Mouse (Mus musculus) kidney, adult 9 months (tissue): Measurements from ENCODE around the gene Ndufa12.

ENCODE experiments used
- DNase-seq: peaks from one replicate; pipeline ENCODE4 v3.0.0; 2022

Ndufa12 gene

DNA sequence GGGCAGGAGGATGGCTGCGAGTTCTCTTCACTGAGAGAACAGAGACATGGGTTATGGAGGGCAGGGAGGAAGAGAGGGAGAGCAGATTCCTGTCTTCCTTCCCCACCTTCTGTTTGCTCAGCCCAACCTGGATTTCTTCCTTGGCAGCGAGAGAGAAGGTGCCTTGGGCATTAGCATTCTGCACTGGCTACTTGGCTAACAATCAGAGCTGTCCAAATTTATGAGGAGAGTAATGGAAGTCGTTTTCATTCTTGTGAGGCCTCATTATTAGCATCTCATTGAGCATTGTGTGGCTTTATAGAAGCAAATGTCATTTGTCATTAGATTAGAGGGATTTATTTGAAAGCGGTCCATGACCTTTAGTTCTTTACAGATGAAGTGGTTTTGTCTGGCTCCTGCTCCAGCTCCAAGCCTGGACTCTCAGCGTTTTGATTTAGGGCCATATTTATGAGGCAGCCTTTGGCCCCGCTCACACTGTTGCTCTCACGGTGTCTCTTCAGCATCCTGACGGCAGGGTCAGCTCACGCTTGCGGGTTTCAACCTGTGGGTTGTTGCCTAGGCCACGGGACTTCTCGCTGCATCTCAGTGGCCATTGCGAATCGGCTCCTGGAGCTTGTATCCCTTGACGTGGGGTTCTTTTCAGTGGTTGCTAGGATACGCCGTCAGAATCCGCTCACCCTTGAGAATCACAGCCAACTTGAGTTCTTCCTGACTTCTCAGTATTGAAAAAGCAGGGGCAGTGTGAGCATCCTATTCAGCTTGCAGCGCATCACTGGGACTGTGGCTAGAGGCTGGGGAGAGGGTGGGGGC lies 31.9 kb downstream of the Ndufa12 start:
- no peak for DNase-seq

DNA sequence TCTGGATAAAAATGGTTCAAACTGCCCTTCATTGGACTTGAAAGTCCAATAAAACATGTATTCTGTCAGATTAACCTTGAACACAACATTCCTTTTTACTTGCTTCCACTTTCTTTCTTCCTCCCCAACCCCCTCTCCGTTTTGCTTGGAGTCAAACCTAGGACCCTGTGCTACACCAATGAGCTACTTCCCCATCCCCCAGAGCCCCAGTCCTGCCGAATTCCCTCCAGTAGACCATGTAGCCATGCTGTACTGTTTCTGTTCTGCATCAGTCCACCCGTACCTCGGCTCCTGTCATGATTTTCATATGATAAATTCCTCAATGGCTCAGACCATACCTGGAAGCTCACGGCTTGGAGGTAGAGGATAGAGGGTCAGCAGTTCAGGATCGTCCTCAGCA lies 32.5 kb downstream of the Ndufa12 start:
- DNase-seq, result no peak

DNA sequence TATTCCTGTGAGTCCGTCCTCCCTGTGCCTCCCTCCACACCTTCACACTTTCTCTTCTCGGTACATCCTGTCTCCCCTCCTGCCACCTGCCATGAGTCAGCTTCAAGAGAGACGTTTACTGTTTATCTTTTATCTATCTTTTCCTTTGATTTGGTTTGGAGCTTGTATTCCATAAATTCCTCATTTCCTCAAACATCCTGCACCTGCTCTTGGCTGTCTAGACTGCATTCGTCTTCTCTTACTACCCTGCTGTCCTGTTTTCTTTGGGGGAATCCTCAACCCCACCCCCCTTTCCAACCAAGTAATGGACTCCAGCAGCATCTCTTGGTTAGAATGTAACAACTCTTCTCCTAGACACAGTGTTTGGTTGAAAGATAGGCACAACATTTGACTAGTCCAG lies 36.7 kb downstream of the Ndufa12 start:
- DNase-seq, result no peak

DNA sequence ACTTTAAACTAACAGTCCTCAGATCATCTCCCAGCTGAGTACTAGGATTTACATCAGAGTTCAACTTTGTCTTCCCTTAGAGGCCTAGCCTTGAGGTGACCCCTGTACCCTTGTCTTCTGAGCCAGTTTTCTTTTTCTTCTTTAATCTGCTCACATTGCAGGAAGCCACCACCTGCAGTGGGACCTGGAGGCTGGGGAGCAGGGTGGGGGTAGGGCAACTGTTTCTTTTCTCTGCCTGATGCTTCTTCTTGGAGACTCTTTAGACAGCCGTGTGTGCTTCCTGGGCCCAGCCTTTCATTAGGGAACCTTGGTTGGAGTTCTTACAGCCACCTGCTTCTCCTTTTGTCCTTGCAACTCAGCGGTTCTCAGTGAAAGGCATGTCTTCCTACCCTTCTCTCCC lies 42.8 kb downstream of the Ndufa12 start:
- DNase-seq, result no peak

DNA sequence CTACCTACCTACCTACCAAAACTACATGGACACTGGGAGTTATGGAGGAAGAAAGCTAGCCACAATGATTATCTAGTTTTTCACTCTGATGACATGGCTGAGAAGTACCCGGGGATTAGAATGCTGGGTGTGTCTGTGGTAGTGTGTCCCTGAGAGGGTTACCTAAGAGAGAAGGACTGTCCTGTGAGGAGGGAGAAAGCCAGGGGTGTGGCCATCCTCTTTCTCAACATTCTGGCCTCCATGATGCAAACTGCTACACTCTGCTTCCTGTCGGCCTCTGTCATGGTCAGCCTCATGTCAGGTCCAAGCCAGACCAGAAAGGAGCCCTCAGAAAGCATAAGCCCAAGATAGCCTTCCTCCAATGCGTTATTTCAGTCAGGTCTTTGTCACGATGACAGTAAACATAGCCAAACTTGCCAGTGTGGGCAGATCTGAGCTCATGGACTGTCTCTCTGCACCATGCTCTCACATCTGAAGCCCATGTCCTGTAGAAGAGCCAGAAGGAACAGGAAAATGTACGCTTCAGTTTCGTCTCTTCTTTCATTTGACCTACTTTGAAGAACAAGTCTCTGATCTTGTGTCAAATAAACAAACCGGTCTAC lies 49.3 kb downstream of the Ndufa12 start:
- no peak for DNase-seq

DNA sequence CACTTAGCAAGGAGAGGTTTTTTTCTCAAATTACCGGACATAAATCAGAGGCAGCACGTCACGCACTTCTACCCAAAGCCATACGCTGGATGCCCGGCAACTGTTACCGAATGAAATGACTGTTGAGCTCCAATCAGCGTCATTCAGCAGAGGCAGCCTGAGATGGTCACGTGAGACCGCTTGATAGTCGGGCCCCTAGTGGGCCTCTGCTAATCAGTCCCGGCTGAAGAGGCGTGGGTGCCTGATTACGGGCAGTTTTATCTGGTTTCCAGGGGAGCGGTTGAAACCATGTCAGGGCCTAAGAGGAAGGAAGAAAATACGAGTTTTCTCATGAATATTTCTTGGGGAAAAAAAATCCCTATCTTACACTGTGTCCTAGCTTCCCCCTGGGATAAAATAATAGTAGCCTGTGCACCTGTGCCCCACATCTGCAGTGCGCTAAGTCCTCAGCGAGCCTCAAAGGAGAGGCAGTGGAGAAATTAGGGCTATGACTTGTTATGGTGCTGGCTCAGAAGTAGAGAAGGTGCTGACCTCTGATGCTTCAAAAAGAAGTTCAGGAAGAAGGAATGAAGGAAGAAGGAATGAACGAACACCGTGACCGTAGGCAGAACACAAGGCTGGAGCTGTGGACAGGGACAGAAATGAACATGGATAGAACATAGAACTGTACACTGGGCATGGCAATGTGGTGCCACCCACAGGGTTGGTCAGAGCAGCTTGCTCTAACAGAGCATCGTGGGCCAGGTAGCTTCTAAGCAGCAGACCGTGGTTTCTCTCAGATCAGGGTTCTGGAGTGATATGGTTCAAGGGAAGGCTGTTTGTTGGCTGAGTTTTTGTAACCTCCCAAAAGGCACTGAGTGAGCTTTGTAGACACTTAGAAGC lies 51.3 kb downstream of the Ndufa12 start:
- DNase-seq, result no peak

DNA sequence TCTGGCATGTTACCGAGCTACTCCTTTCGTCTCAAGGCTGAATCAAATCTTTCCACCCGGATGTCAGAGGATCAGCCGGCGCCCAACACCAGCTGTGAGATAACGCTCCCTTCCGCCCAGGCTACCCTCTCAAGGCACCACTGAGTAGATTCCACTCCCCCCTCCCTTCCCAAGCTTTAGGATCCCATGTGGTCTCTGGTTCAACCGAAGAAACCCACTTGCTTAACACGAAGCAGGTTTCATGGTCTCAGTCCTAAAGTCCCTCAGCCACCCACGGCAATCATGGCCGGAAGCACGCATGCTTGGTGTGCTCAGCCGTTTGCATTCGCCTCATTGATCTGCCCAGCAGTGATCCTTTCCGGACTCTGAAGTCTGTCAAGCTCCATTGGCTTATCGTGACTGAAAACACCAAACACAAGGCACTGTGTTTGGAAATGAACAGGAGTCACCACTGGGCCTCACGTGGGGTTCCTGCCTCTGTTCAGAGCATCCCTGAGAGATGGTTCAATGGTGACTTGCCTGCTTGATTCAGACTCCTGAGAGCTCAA lies 54.8 kb downstream of the Ndufa12 start:
- no peak for DNase-seq

DNA sequence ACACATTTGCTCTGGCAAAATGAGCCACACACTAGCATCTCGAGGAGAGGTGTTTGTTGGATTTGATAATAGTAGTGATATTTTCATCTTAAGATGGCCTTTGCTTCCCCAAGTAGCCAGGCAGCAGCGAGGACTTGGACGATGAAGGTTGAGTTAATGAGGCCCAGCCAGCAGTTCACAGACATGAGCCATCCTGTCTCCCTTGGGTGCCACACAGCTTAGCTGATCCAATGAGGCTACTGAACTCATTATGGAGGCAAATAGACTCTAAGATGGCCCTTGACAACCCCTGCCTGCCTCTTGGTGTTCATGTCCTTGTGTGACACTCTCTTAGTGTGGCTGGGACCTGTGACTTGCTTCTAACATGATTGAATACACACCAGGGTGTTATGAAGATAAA lies 56.2 kb downstream of the Ndufa12 start:
- no peak for DNase-seq

DNA sequence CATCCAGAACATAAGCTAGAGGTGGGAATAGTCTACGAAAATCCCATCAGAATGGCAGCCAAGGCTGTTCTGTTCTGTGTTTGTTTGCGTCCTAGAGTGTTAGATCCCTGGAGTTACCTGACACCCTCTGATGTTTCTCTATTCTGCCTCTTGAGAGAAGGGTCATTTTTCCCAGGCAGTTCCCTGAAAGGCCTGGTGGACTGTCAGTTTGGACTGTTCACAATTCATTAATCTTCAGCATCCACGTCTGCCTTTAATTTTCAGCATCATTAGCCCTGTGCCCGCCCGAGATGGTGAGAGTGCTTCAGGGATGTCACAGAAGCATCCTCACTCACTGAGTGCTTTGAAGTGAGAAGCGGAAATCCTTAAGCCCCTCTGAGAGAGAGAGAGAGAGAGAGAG lies 57.2 kb downstream of the Ndufa12 start:
- DNase-seq, result no peak

DNA sequence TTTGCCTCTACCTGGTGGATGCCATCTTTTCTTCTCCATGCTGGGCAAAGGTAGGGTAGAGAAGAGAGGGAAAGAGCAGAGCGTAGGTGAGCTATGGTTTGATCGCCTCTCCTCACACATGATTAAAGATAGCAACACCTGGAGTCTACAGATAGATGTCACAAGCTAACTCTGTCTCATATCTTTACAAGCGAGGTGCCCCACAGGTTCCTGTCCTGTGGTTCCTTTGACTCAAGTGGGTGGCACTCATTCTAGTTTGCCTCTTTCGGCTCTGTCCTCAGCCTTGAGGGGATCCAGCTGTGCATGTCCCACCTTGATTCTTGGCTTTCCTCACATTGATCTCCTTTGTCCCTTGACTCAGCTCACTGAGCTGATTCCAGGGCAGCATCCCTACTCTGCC lies 58.0 kb downstream of the Ndufa12 start:
- no peak for DNase-seq

DNA sequence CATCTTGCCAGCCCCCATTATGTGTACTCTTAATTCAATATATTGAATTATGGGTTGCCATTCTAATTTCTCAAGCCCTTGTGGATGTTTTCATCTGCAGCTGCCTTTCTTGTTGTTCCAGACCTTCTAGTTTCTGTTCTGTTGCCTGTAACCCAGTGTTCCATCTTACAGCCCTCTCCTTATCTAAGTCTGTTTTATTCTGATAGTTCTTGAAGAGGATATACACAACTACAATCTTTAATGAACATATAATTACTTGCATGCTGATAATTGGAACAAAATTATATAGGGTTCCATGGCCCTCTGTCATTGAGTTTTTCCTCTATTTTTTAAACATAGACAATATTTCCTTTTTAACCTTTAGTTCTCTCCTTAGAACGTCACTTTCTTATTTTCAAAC lies 62.0 kb downstream of the Ndufa12 start:
- DNase-seq, result no peak

DNA sequence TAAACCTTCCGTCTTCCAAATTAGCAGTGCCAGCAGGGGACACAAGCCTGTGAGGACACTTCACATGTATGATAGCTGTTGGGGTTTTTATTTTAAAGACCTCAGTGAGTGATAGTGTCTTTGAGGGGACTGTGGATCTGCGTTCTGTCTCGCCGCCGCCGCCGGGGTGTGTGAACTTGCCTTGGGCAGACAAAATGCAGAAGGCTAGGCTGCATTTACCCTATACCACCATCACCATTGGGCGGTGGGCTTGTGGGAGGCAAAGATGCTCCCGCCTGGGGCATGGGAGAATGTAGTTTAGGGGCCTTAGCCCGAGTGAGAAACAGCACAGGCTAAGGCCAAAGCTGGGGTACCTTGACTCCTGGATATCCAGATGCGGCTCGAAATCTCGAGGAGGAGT lies 64.1 kb downstream of the Ndufa12 start:
- DNase-seq, result no peak

DNA sequence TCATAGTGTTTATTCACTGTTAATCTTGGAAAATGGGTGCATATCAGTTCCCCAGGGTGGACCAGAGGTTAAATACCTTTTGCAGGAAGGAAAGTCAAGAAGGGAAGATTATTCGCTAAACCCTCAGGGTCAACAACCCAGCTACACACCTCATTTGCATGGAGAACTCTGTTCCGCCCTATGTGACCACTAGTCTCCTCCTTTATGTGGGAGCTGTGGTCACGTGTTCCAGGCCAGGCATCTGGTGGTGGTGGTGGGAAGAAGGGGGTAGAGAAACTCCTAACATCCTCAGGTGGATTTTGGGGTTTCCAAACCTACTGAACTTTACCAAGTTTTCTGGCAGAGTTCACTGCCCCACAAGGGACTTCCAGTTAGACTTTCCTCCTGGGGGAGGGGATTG lies 64.7 kb downstream of the Ndufa12 start:
- DNase-seq, result no peak

DNA sequence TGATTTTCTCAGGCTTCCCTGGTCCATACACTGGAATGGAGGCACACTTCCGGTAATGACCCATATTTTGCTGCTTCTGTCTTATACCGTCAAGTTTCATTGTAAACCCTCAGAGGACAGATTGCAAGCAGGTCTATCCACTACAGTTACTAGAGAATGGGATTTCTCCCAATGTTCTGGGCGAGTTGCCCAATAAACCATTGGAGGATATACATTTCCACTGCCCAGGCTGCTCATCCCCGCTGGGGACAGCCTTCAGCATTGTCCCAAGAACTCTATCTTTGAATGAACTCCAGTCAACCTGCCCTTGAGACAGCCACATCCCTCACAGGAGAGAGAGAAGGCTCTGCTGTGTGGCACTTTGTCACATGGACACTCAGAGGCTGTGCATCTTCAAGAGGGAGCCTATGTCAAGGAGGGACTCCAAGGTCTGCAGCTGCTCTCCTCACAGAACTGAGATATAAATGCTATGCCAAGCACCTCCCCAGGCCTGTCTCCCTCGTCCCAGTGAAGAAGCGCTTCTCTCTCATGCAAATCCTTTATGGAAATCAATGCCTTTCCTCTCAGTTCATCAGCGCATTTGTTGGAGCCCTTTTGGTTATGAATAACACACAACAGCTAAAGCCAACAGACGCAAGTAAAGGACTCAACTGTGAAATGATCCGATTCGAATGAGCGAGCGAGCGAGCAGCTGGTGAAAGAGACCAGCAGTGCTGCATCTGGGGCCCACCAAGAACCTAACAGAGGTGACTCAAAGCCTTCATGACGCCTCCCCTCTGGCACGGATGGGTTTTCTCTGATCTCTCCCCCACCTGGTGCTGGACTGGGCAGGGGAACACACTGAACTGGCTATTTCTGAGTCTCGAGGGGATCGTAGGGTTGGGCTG lies 67.4 kb downstream of the Ndufa12 start:
- DNase-seq, result no peak
